Mouse (Mus musculus) cerebellum, postnatal 36 days (tissue): ENCODE data around the gene Gm10352.
"Not testable (repeated sequence)": the region's sequence is repeated elsewhere in the genome, so short reads cannot be mapped to it uniquely, and the experiment has no call there.

Source experiments
- DNase-seq, 2 experiments: peaks; one replicate each; pipeline ENCODE4 v3.0.0; 2021 to 2022; ENCODE audit warnings: mixed read lengths in 2 of 2

Gm10352 gene

GRCm38 (mm10) chrY:2900689-2901088 is at the start of gene Gm10352:
TSS of gene Gm10352 (plus strand) at chrY:2900989.
- DNase-seq, result not testable (repeated sequence)

DNA sequence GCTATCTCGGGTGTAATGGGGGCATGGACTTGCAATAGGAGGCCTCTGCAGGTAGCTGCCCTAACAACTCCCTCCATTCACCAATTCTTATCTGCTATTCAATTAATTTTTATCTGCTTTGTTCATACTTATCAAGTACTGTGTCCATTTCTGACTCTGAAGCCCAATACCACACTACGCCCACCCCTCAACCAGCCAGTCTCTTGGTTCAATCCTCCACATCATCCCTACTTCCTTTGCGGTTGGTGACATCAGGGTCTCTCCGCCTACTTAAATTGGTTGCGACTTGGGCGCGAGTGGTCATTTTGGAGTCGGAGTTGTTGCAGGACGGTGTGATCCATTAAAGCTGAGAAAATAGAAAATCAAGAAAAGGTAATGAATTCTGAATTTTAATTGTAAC is 31.5 kb downstream of the Gm10352 start, which contains the start of gene Gm29289:
Gm29289 (plus strand) TSS at position 301 of the 400 bp plus-strand sequence.
- not testable (repeated sequence) for DNase-seq
